Mouse (Mus musculus) spleen, embryonic (tissue): Measurements from ENCODE around the gene Plac1.

ENCODE experiments used
- CTCF ChIA-PET: fragments of 350-600 bp; sonication (Branson Sonifier 250); formaldehyde crosslinking; loops from one replicate; lab custom pipeline; 2022; lab: Charles Lee

Gene Plac1

GRCm38 (mm10) chrX:53107127-53107526 lies 132.8 kb downstream of the Plac1 start:
- CTCF ChIA-PET, result no interaction called here

GRCm38 (mm10) chrX:53101165-53101564 lies 138.7 kb downstream of the Plac1 start:
- CTCF ChIA-PET, result no interaction called here

GRCm38 (mm10) chrX:53099951-53100350 lies 140.0 kb downstream of the Plac1 start:
- CTCF ChIA-PET, result no interaction called here

- CTCF ChIA-PET, result no interaction called here
Observed at GRCm38 (mm10) chrX:53099266-53099665, 140.6 kb downstream of the Plac1 start.

GRCm38 (mm10) chrX:53098293-53098692 lies 141.6 kb downstream of the Plac1 start:
- CTCF ChIA-PET, result no interaction called here

- CTCF ChIA-PET, result no interaction called here
Observed at GRCm38 (mm10) chrX:53097786-53098185, 142.1 kb downstream of the Plac1 start.

- CTCF ChIA-PET, result no interaction called here
Observed at GRCm38 (mm10) chrX:53093381-53093780, 146.5 kb downstream of the Plac1 start.

GRCm38 (mm10) chrX:53088663-53089292 lies 151.1 kb downstream of the Plac1 start:
- CTCF ChIA-PET, result no interaction called here

- CTCF ChIA-PET, result no interaction called here
Observed at GRCm38 (mm10) chrX:53087202-53087601, 152.7 kb downstream of the Plac1 start.

- CTCF ChIA-PET, result no interaction called here
Observed at GRCm38 (mm10) chrX:53085559-53085958, 154.4 kb downstream of the Plac1 start.

GRCm38 (mm10) chrX:53064406-53064805 lies 175.5 kb downstream of the Plac1 start:
- CTCF ChIA-PET, result interaction anchor here (0.6 kb wide), 1 partner anchor 23 kb away, joined by 3 read pairs; no protein-coding TSS in a partner anchor

- CTCF ChIA-PET, result interaction anchor here (0.7 kb wide), 1 partner anchor 284 kb away, joined by 8 read pairs; no protein-coding TSS in a partner anchor
Observed at GRCm38 (mm10) chrX:53059426-53060007, 180.4 kb downstream of the Plac1 start.

GRCm38 (mm10) chrX:53058459-53059280 lies 181.2 kb downstream of the Plac1 start:
- CTCF ChIA-PET, result interaction anchor here (0.7 kb wide), 1 partner anchor 283 kb away, joined by 8 read pairs; no protein-coding TSS in a partner anchor

GRCm38 (mm10) chrX:53057760-53058090 lies 182.2 kb downstream of the Plac1 start:
- CTCF ChIA-PET, result no interaction called here

GRCm38 (mm10) chrX:53057054-53057759 lies 182.7 kb downstream of the Plac1 start:
- CTCF ChIA-PET, result no interaction called here

GRCm38 (mm10) chrX:53056627-53057026 lies 183.3 kb downstream of the Plac1 start:
- CTCF ChIA-PET, result no interaction called here

GRCm38 (mm10) chrX:53055771-53056170 lies 184.1 kb downstream of the Plac1 start:
- CTCF ChIA-PET, result no interaction called here

GRCm38 (mm10) chrX:53053885-53054284 lies 186.0 kb downstream of the Plac1 start:
- CTCF ChIA-PET, result no interaction called here

- CTCF ChIA-PET, result no interaction called here
Observed at GRCm38 (mm10) chrX:53052652-53053500, 187.0 kb downstream of the Plac1 start.

GRCm38 (mm10) chrX:53050353-53050752 lies 189.6 kb downstream of the Plac1 start:
- CTCF ChIA-PET, result no interaction called here

GRCm38 (mm10) chrX:53049196-53049595 lies 190.7 kb downstream of the Plac1 start:
- CTCF ChIA-PET, result no interaction called here
